Mouse (Mus musculus) liver, adult 2 months (tissue): ENCODE results near the gene Cpn2.

Source experiments
- CTCF ChIP-seq: fragments of 200-500 bp; IDR thresholded peaks from 2 replicates; pipeline ENCODE4 v1.5.1; 2011; ENCODE audit warnings: low read depth, low read length, control low read depth
- POLR2A ChIP-seq: fragments of 200-500 bp; IDR thresholded peaks from 2 replicates; pipeline ENCODE4 v1.6.1; 2011; ENCODE audit warnings: low read length, control low read depth; ENCODE audit not compliant: insufficient read depth; ENCODE audit errors: extremely low read depth

- TF ChIP-seq CTCF (no peak), POLR2A (no peak)
Observed at GRCm38 (mm10) chr16:30278406-30278805, 11.1 kb upstream of the Cpn2 start.
